Mouse (Mus musculus) adrenal gland, adult (tissue): ENCODE measurements at regions not wholly inside any gene's neighbourhood (a gene's known extent, or its start where the extent isn't known, plus 50 kb on each side); places are given as distances from the start of the nearest gene placed in this dataset.

ENCODE experiments used
- DNase-seq, 2 experiments: peaks; one replicate each; pipeline ENCODE4 v3.0.0; 2022 to 2023; ENCODE audit warnings: low spot score in 1 of 2; ENCODE audit not compliant: inconsistent age in 2 of 2

GRCm38 (mm10) chr12:9839949-9840348 is 270.0 kb downstream of the Osr1 start:
- no peak for DNase-seq

GRCm38 (mm10) chr12:9847034-9847433 is 277.1 kb downstream of the Osr1 start:
- DNase-seq, result no peak

GRCm38 (mm10) chr12:9847465-9848205 is 277.7 kb downstream of the Osr1 start:
- DNase-seq, result no peak

- DNase-seq, result no peak
Measured at GRCm38 (mm10) chr12:9855503-9856024, 285.6 kb downstream of the Osr1 start.

- no peak for DNase-seq
Measured at GRCm38 (mm10) chr12:9856128-9856621, 286.3 kb downstream of the Osr1 start.

- no peak for DNase-seq
Measured at GRCm38 (mm10) chr12:9857990-9858389, 288.1 kb downstream of the Osr1 start.

- DNase-seq, result no peak
Measured at GRCm38 (mm10) chr12:9862301-9862700, 292.4 kb downstream of the Osr1 start.

GRCm38 (mm10) chr12:9872236-9872635 is 302.3 kb downstream of the Osr1 start:
- no peak for DNase-seq

GRCm38 (mm10) chr12:9873214-9873613 is 303.3 kb downstream of the Osr1 start:
- no peak for DNase-seq

- DNase-seq, result no peak
Measured at GRCm38 (mm10) chr12:9874823-9875222, 304.9 kb downstream of the Osr1 start.

GRCm38 (mm10) chr12:9881953-9882623 is 312.2 kb downstream of the Osr1 start:
- DNase-seq, result no peak

- DNase-seq, result no peak
Measured at GRCm38 (mm10) chr12:9883037-9883730, 313.3 kb downstream of the Osr1 start.

- DNase-seq, result no peak
Measured at GRCm38 (mm10) chr12:9894521-9894920, 324.6 kb downstream of the Osr1 start.

GRCm38 (mm10) chr12:9897980-9898379 is 328.1 kb downstream of the Osr1 start:
- no peak for DNase-seq

- DNase-seq, result no peak
Measured at GRCm38 (mm10) chr12:9898420-9898819, 328.5 kb downstream of the Osr1 start.

GRCm38 (mm10) chr12:9901948-9902347 is 332.0 kb downstream of the Osr1 start:
- no peak for DNase-seq

GRCm38 (mm10) chr12:9903702-9904231 is 333.9 kb downstream of the Osr1 start:
- DNase-seq, result no peak

- DNase-seq, result no peak
Measured at GRCm38 (mm10) chr12:9912333-9912732, 342.4 kb downstream of the Osr1 start.

GRCm38 (mm10) chr12:9915726-9916140 is 345.8 kb downstream of the Osr1 start:
- DNase-seq, result peak in 1 of 2 experiments; percentile 25

- DNase-seq, result no peak
Measured at GRCm38 (mm10) chr12:9918026-9918425, 348.1 kb downstream of the Osr1 start.

GRCm38 (mm10) chr12:9919007-9919406 is 349.1 kb downstream of the Osr1 start:
- no peak for DNase-seq
